Comparison of ENCODE assay signal across 21 mouse cellular contexts in the genomic region with DNA sequence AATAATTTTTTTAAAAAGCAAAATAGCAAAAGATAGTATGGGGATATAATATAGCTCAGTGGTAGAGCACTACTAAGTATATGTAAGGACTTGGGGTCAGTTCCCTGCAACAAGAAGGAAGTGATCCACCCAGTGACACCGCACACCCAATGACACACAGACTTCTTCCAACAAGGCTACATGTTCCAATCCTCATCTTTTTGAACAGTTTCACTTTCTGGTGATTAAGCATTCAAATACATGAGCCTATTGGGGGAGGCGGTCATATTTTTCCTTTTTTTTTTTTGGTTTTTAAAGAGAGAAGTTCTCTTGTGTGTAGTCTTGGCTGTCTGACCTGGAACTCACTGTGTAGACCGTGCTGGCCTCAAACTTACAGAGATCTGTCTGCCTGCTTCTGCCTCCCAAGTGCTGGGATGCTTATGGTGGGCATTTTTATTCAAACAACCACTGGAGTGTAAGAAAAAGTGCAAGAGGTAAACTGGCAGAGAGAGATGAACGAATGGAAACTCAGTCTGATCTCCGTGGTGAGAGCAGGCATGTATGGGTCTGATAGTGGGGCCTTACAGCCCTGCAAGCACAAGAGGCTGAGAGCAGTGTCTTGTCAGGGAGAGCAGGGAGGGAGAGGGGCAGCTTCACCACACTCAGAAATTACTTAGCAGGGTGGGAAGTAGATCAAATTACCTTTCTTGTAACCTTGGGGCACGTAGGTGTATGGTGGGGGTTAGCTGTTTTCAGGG. TPM values are rescaled to one million over a fixed set of nuclear protein-coding genes. Genes with fewer than 3 reads are reported as not detected.
DNase-seq lines count a peak whose midpoint lies in the region; ATAC-seq and TF ChIP-seq lines count a peak whose summit lies in the region.
"Had no signal": no experiment of that assay in that cellular context is flagged by ENCODE, and none has a peak within 500 bp of the region (broad histone marks: within the 10 kb centered on the region; RNA-seq: fewer than 3 reads in every experiment).

No protein-coding gene starts in this region.

- H3K4me3 ChIP-seq in lung, adult 2 months (replicated peaks; ENCODE audit: extremely low read depth, low read depth, low read length) = no peak overlapping the region
- no peak overlapping the region for H3K4me3 ChIP-seq in liver, embryonic 13.5 days (replicated peaks)
- H3K4me3 ChIP-seq: embryonic facial prominence, embryonic 13.5 days; lung, embryonic 15.5 days; midbrain, embryonic 15.5 days; neural tube, embryonic 15.5 days had no signal

- H3K27ac ChIP-seq in liver, embryonic 13.5 days = peak overlapping the region; percentile 68
- H3K27ac ChIP-seq: embryonic facial prominence, embryonic 13.5 days; lung, embryonic 15.5 days; macrophage; midbrain, embryonic 15.5 days; neural tube, embryonic 15.5 days had no signal

- no peaks in the 10 kb centered on the region for H3K36me3 ChIP-seq in liver, embryonic 13.5 days
- H3K36me3 ChIP-seq: embryonic facial prominence, embryonic 13.5 days; lung, embryonic 15.5 days; midbrain, embryonic 15.5 days; neural tube, embryonic 15.5 days had no signal

- H3K27me3 ChIP-seq in liver, embryonic 13.5 days = no peaks in the 10 kb centered on the region
- H3K27me3 ChIP-seq: embryonic facial prominence, embryonic 13.5 days; lung, embryonic 15.5 days; midbrain, embryonic 15.5 days; neural tube, embryonic 15.5 days had no signal

- no peaks in the 10 kb centered on the region for H3K9me3 ChIP-seq in liver, embryonic 13.5 days (replicated peaks)
- H3K9me3 ChIP-seq: embryonic facial prominence, embryonic 13.5 days; lung, embryonic 15.5 days; midbrain, embryonic 15.5 days; neural tube, embryonic 15.5 days had no signal

- H3K4me2 ChIP-seq in liver, embryonic 13.5 days = no peak overlapping the region
- H3K4me2 ChIP-seq: embryonic facial prominence, embryonic 13.5 days; lung, embryonic 15.5 days; midbrain, embryonic 15.5 days; neural tube, embryonic 15.5 days had no signal

- ATAC-seq in common myeloid progenitor, adult 5-6 weeks (replicated peaks; ENCODE audit: low read depth, poor library complexity, severe bottlenecking) = peak; percentile 43; the same call in 1 of the 2 replicates
- peak; percentile 86 for ATAC-seq in liver, embryonic 13.5 days (ENCODE audit: low read depth)
- peak; percentile 48; the same call in 1 of the 2 replicates for ATAC-seq in megakaryocyte progenitor cell, adult 5-6 weeks (replicated peaks; ENCODE audit: poor library complexity)
- ATAC-seq: forebrain, postnatal 0 days; hindbrain, embryonic 16.5 days; midbrain, embryonic 15.5 days had no signal

- DNase-seq in lung, postnatal 36 days = peak; percentile 28
- DNase-seq in lung, adult 2 months = no peak
- DNase-seq in liver, embryonic 13.5 days = peak; percentile 32
- DNase-seq in thymus, postnatal 36 days = no peak
- no peak for DNase-seq in adrenal gland, postnatal 25 days
- no peak for DNase-seq in left cerebral cortex, postnatal 10 days (ENCODE audit: extremely low spot score in 1 of 2, low spot score in 2 of 2)
- DNase-seq: cerebellum, adult 9-11 months; forebrain, postnatal 0 days; heart, postnatal 36 days; kidney, adult 11 months; kidney, postnatal 36 days; right cerebral cortex, postnatal 14 days; spleen, adult 18-20 months had no signal

- no peak for TF ChIP-seq CTCF in lung, adult 2 months (IDR thresholded peaks at IDR 0.05; ENCODE audit: insufficient read depth, low read length)

- 58% methylated on average over 6 of the region's 6 CpGs for WGBS in lung, adult 2 months
- WGBS in liver, embryonic 13.5 days (ENCODE audit: insufficient replicate concordance) = 39% methylated on average over 6 of the region's 6 CpGs

- TF ChIP-seq POLR2A in lung, adult 2 months (IDR thresholded peaks at IDR 0.05; ENCODE audit: borderline replicate concordance, extremely low read depth, low read depth, low read length) = no peak

- intact Hi-C loops in left cerebral cortex, postnatal 10 days (cut with DNase I) = no loop called here

- H3K4me1 ChIP-seq in lung, adult 2 months (ENCODE audit: control insufficient read depth, insufficient read depth, low read length) = no peaks in the 10 kb centered on the region
- H3K4me1 ChIP-seq in liver, embryonic 13.5 days (replicated peaks) = peaks cover 38% of the 10 kb centered on the region
- H3K4me1 ChIP-seq: midbrain, embryonic 15.5 days; neural tube, embryonic 15.5 days had no signal

- peak overlapping the region; percentile 42; the same call in 1 of the 2 replicates for H3K9ac ChIP-seq in liver, embryonic 13.5 days
- H3K9ac ChIP-seq: embryonic facial prominence, embryonic 13.5 days; forebrain, postnatal 0 days; lung, embryonic 15.5 days; midbrain, embryonic 15.5 days; neural tube, embryonic 15.5 days had no signal

RNA-seq across cellular contexts. Expression of gene Tex14, which starts 28.2 kb away (rescaled TPM):
- polyA plus RNA-seq in lung, adult 2 months (2012; rRNA removed) = 0.39 and 0.45 TPM in 2 replicates
- 0.27 and 1.0 TPM in 2 replicates for total RNA-seq in common myeloid progenitor, adult 5-6 weeks (2017)
- 0.10 and 0.15 TPM in 2 replicates for polyA plus RNA-seq in liver, embryonic 13.5 days (2015; fragmentation: Nextera tagmentation; extraction: Ambion mirVana)
- 0.07 and 2.4 TPM in 2 replicates for total RNA-seq in megakaryocyte progenitor cell, adult 5-6 weeks (2015)
- total RNA-seq in megakaryocyte progenitor cell, adult 5-6 weeks (2017) = 0.27 and 0.29 TPM in 2 replicates
- 0.19 and 1.1 TPM in 2 replicates for total RNA-seq in adrenal gland, postnatal 25 days (2021)
- under 1 TPM; 0.36 to 0.56 TPM for total RNA-seq in left cerebral cortex, postnatal 10 days (2021)

RNA-seq across cellular contexts. Expression of gene Rad51c, which starts 28.3 kb away (rescaled TPM):
- polyA plus RNA-seq in lung, adult 2 months (2012; rRNA removed) = 0.36 and 0.44 TPM in 2 replicates
- 3.4 and 5.2 TPM in 2 replicates for total RNA-seq in common myeloid progenitor, adult 5-6 weeks (2017)
- 5.0 and 5.6 TPM in 2 replicates for polyA plus RNA-seq in liver, embryonic 13.5 days (2015; fragmentation: Nextera tagmentation; extraction: Ambion mirVana)
- total RNA-seq in megakaryocyte progenitor cell, adult 5-6 weeks (2015) = 2.5 and 4.9 TPM in 2 replicates
- 5.4 and 8.0 TPM in 2 replicates for total RNA-seq in megakaryocyte progenitor cell, adult 5-6 weeks (2017)
- total RNA-seq in adrenal gland, postnatal 25 days (2021) = 2.0 and 3.2 TPM in 2 replicates
- total RNA-seq in left cerebral cortex, postnatal 10 days (2021) = 1 to 10 TPM; 3.4 to 4.8 TPM

Comparison
In these comparisons a context has a peak if more than half of its experiments do, and no peak if none do; other contexts are left out.
1. DNase-seq: peak in lung, postnatal 36 days (single experiment) and liver, embryonic 13.5 days (single experiment); none in lung, adult 2 months (single experiment), thymus, postnatal 36 days (0 of 2), adrenal gland, postnatal 25 days (single experiment) and left cerebral cortex, postnatal 10 days (0 of 2).
2. Peak in every context shown above with its lines, with median percentiles within 50 percentile points of each other: ATAC-seq.